Mouse (Mus musculus) forebrain, embryonic 14.5 days (tissue): ENCODE results near the gene Gm9611. TPM values are rescaled to one million over a fixed set of nuclear protein-coding genes. Genes with fewer than 3 reads are reported as not detected.
"Not testable (repeated sequence)": the region's sequence is repeated elsewhere in the genome, so short reads cannot be mapped to it uniquely, and the experiment has no call there.

Experiments
- ATAC-seq: fragments of 200-750 bp; cut with Nextera tagmentation; 2 replicates; pipeline ENCODE4 v1.8.0; 2017; ENCODE audit warnings: mild to moderate bottlenecking, moderate library complexity
- DNase-seq: peaks from one replicate; pipeline ENCODE4 v3.0.0-alpha.2; 2015; ENCODE audit warnings: low spot score
- H3K27ac ChIP-seq: fragments of 300-500 bp; sonication (generic); 2 replicates; pipeline ENCODE4 v1.5.1; 2014; ENCODE audit warnings: low read depth, mild to moderate bottlenecking, control low read depth, low read length, moderate library complexity
- H3K27me3 ChIP-seq: fragments of 300-500 bp; sonication (generic); replicated peaks from 2 replicates; pipeline ENCODE4 v1.6.1; 2014; ENCODE audit warnings: low read length, control low read depth, mixed read lengths; ENCODE audit not compliant: control insufficient read depth, insufficient read depth
- H3K36me3 ChIP-seq: fragments of 300-500 bp; sonication (generic); 2 replicates; pipeline ENCODE4 v1.6.1; 2014; ENCODE audit warnings: low read length, control low read depth; ENCODE audit not compliant: control insufficient read depth, insufficient read depth
- H3K4me1 ChIP-seq: fragments of 300-500 bp; sonication (generic); 2 replicates; pipeline ENCODE4 v1.6.1; 2014; ENCODE audit warnings: antibody characterized with exemption, low read length, control low read depth; ENCODE audit not compliant: control insufficient read depth, insufficient read depth
- H3K4me2 ChIP-seq: fragments of 300-500 bp; sonication (generic); 2 replicates; pipeline ENCODE4 v1.6.1; 2014; ENCODE audit warnings: mild to moderate bottlenecking, control low read depth, low read length
- H3K4me3 ChIP-seq: fragments of 300-500 bp; sonication (generic); 2 replicates; pipeline ENCODE4 v1.5.1; 2014; ENCODE audit warnings: low read depth, low read length, control low read depth
- H3K9ac ChIP-seq: fragments of 300-500 bp; sonication (generic); 2 replicates; pipeline ENCODE4 v1.6.1; 2014; ENCODE audit warnings: mild to moderate bottlenecking, low read length, control low read depth, moderate library complexity
- H3K9me3 ChIP-seq: fragments of 300-500 bp; sonication (generic); replicated peaks from 2 replicates; pipeline ENCODE4 v1.6.1; 2016; ENCODE audit warnings: low read length, control low read depth, mixed read lengths; ENCODE audit not compliant: control insufficient read depth
- WGBS: fragments of 180-500 bp; shearing (Covaris S2); extraction: QIAGEN DNeasy Blood & Tissue Kit; methylation state at CpG from one replicate; pipeline ENCODE4 v1.1.7; 2014; 5-methylcytosine and 5-hydroxymethylcytosine counted together
- microRNA-seq: library from miRNA; unstranded; fragments of <30 nt; microRNA quantifications from one replicate; pipeline ENCODE4, GENCODE M21; 2016
- polyA plus RNA-seq: library from polyadenylated mRNA; unstranded; fragments of >200 nt; fragmentation: Nextera tagmentation; extraction: Ambion mirVana; gene quantifications from 2 replicates; pipeline ENCODE4 v1.2.1, GENCODE M21; 2014

Gene Gm9611
- not detected in 2 replicates for polyA plus RNA-seq

DNA sequence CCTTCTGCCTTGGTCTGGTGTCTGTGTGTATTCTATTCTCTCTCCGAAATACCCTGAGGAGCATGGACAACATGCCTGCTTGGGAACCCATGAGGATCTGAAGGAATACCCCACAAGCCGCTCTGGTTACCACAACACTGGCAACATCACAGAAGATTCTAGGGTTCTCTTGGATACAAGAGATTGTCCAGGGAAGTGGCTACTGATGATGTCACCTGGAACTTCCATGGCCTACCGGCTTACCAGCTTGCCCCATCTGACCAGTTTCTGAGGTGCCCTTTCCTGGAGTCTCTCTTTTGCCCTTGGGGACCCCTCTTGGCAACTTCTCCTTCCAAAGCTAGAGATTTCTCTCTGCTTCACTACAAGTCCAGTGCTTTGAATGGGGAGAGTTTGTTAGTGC is at the start of gene Gm9611:
Gm9611 (minus strand) TSS at position 101 of the 400 bp plus-strand sequence.
- not testable (repeated sequence) for ATAC-seq

DNA sequence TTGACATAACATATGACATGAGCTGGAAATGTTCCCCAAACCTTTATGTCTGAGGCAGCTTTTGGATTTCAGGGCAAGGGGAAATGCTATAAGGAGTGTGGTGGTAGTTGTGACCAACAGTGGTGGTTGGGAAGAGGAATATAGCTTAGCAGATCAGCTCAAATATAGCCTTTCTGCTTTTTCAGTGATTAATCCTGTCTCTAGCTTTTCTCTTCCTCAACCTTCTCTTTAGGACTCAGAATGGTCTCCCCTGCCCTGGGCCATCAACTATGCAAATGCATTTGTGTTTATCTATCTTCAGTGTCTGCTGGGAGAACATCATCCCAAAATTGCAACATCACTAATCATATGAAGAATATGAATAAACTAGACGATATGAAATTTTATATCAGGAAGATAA is 12.8 kb upstream of the Gm9611 start, which contains the start of gene Gm7995:
Gm7995 (plus strand) TSS at position 301 of the 400 bp plus-strand sequence.
- H3K4me2 ChIP-seq, DNase-seq, H3K4me1 ChIP-seq, H3K36me3 ChIP-seq, H3K4me3 ChIP-seq, H3K9ac ChIP-seq, ATAC-seq, H3K27ac ChIP-seq, H3K27me3 ChIP-seq, H3K9me3 ChIP-seq: not testable (repeated sequence)
- WGBS: no CpG with 5 or more reads among the region's 1 CpGs

More for the DNA sequence above, at the start of gene Gm9611:
- H3K9me3 ChIP-seq, H3K4me3 ChIP-seq, H3K27ac ChIP-seq, H3K4me2 ChIP-seq, H3K27me3 ChIP-seq, H3K4me1 ChIP-seq, H3K36me3 ChIP-seq, H3K9ac ChIP-seq, DNase-seq: not testable (repeated sequence)
- WGBS: 100% methylated on average over 1 of the region's 3 CpGs

DNA sequence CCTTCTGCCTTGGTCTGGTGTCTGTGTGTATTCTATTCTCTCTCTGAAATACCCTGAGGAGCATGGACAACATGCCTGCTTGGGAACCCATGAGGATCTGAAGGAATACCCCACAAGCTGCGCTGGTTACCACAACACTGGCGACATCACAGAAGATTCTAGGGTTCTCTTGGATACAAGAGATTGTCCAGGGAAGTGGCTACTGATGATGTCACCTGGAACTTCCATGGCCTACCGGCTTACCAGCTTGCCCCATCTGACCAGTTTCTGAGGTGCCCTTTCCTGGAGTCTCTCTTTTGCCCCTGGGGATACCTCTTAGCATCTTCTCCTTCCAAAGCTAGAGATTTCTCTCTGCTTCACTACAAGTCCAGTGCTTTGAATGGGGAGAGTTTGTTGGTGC is 37.2 kb downstream of the Gm9611 start, which contains the start of gene Gm17026:
Gm17026 (minus strand) TSS at position 101 of the 400 bp plus-strand sequence.
- H3K4me1 ChIP-seq, ATAC-seq, H3K4me2 ChIP-seq, H3K36me3 ChIP-seq, DNase-seq, H3K9ac ChIP-seq, H3K27me3 ChIP-seq, H3K27ac ChIP-seq, H3K9me3 ChIP-seq, H3K4me3 ChIP-seq: not testable (repeated sequence)
- no CpG with 5 or more reads among the region's 3 CpGs for WGBS

Small RNAs within 50 kb of the gene (microRNA-seq; reads per million reads assigned to microRNA genes)
- gene Gm25208: not detected
- not detected for gene Gm25892

Other genes starting within 250 kb of the Gm9611 start
- not detected in 2 replicates for gene Gm7951, start 180.0 kb downstream of the Gm9611 start, polyA plus RNA-seq
- gene Gm17027, start 134.7 kb downstream of the Gm9611 start, polyA plus RNA-seq: not detected in 2 replicates
- gene Gm3573, start 106.6 kb downstream of the Gm9611 start, polyA plus RNA-seq: not detected in 2 replicates
- gene Gm17026, start 37.3 kb downstream of the Gm9611 start, polyA plus RNA-seq: not detected in 2 replicates
- gene Gm7995, start 12.9 kb upstream of the Gm9611 start, polyA plus RNA-seq: not detected in 2 replicates
- not detected in 2 replicates for gene Gm8005, start 142.3 kb upstream of the Gm9611 start, polyA plus RNA-seq
- gene Gm8011, start 166.5 kb upstream of the Gm9611 start, polyA plus RNA-seq: not detected in 2 replicates
- not detected in 2 replicates for gene Gm8020, start 205.0 kb upstream of the Gm9611 start, polyA plus RNA-seq
- not detected in 2 replicates for gene Gm8024, start 226.9 kb upstream of the Gm9611 start, polyA plus RNA-seq